Mouse (Mus musculus) myocyte (in vitro differentiated cells): Measurements from ENCODE around the gene Psmd5. TPM values are rescaled to one million over a fixed set of nuclear protein-coding genes. Genes with fewer than 3 reads are reported as not detected.

Experiments
- H3K27me3 ChIP-seq: one replicate; pipeline ENCODE4 v1.6.1; 2011; ENCODE audit not compliant: control insufficient read depth, insufficient read depth, insufficient read length
- H3K36me3 ChIP-seq: one replicate; pipeline ENCODE4 v1.6.1; 2011; ENCODE audit not compliant: control insufficient read depth, insufficient read depth
- H3K4me2 ChIP-seq: one replicate; pipeline ENCODE4 v1.6.1; 2011; ENCODE audit warnings: low read depth, control low read depth
- H3K4me3 ChIP-seq: one replicate; pipeline ENCODE4 v1.5.1; 2011; ENCODE audit warnings: mild to moderate bottlenecking, control low read depth, moderate library complexity
- H3K79me2 ChIP-seq: one replicate; pipeline ENCODE4 v1.6.1; 2011; ENCODE audit not compliant: control insufficient read depth, insufficient read depth
- H3ac ChIP-seq: one replicate; pipeline ENCODE4 v1.6.1; 2011; ENCODE audit not compliant: control insufficient read depth, insufficient read length
- CEBPB ChIP-seq: IDR thresholded peaks from 2 replicates; pipeline ENCODE4 v1.6.1; 2011; ENCODE audit warnings: mild to moderate bottlenecking, moderate library complexity; ENCODE audit not compliant: poor library complexity, insufficient read depth, severe bottlenecking
- E2F4 ChIP-seq: IDR thresholded peaks from one replicate; pipeline ENCODE4 v1.6.1; 2011; ENCODE audit warnings: mild to moderate bottlenecking, control low read depth, moderate library complexity; ENCODE audit not compliant: insufficient read depth
- MAX ChIP-seq: IDR thresholded peaks from one replicate; pipeline ENCODE4 v1.6.1; 2011; ENCODE audit warnings: low read depth, mild to moderate bottlenecking, control low read depth
- MYOD1 ChIP-seq, 3 experiments: IDR thresholded peaks; one replicate each; pipeline ENCODE4 v1.6.1; 2011; ENCODE audit warnings: control low read depth in 2 of 3, low read depth in 2 of 3, mild to moderate bottlenecking in 2 of 3, moderate library complexity in 1 of 3; ENCODE audit not compliant: insufficient read length in 2 of 3, control insufficient read depth in 1 of 3
- MYOG ChIP-seq, 3 experiments: IDR thresholded peaks; one replicate each; pipeline ENCODE4 v1.6.1; 2011; ENCODE audit warnings: control low read depth in 2 of 3, low read depth in 2 of 3, mild to moderate bottlenecking in 2 of 3; ENCODE audit not compliant: insufficient read length in 2 of 3, control insufficient read depth in 1 of 3, insufficient read depth in 1 of 3
- POLR2A ChIP-seq: IDR thresholded peaks from one replicate; pipeline ENCODE4 v1.6.1; 2011; ENCODE audit warnings: low read depth, mild to moderate bottlenecking, control low read depth, moderate library complexity; ENCODE audit not compliant: insufficient read length
- POLR2AphosphoS2 ChIP-seq: IDR thresholded peaks from one replicate; pipeline ENCODE4 v1.6.1; 2011; ENCODE audit warnings: low read depth, control low read depth; ENCODE audit not compliant: insufficient read length
- REST ChIP-seq: IDR thresholded peaks from one replicate; pipeline ENCODE4 v1.6.1; 2011; ENCODE audit warnings: mild to moderate bottlenecking, control low read depth, moderate library complexity; ENCODE audit not compliant: insufficient read depth, insufficient read length
- SRF ChIP-seq: IDR thresholded peaks from one replicate; pipeline ENCODE4 v1.6.1; 2011; ENCODE audit warnings: low read depth; ENCODE audit not compliant: control insufficient read depth, insufficient read length
- TCF12 ChIP-seq: IDR thresholded peaks from one replicate; pipeline ENCODE4 v1.6.1; 2011; ENCODE audit warnings: mild to moderate bottlenecking, control low read depth; ENCODE audit not compliant: poor library complexity, insufficient read depth, severe bottlenecking
- TCF3 ChIP-seq: IDR thresholded peaks from one replicate; pipeline ENCODE4 v1.6.1; 2011; ENCODE audit warnings: low read depth, control low read depth; ENCODE audit not compliant: insufficient read length
- USF1 ChIP-seq: IDR thresholded peaks from one replicate; pipeline ENCODE4 v1.6.1; 2011; ENCODE audit warnings: low read depth, mild to moderate bottlenecking, control low read depth, moderate library complexity
- polyA plus RNA-seq: library from polyadenylated mRNA; unstranded; fragments of >200 nt; fragmentation: generic; extraction: Trizol; gene quantifications from one replicate; pipeline ENCODE4 v1.2.1, GENCODE M21; 2012; ENCODE audit warnings: missing spikeins

The Psmd5 gene
- polyA plus RNA-seq, 1 experiment: 27.2 TPM

DNA sequence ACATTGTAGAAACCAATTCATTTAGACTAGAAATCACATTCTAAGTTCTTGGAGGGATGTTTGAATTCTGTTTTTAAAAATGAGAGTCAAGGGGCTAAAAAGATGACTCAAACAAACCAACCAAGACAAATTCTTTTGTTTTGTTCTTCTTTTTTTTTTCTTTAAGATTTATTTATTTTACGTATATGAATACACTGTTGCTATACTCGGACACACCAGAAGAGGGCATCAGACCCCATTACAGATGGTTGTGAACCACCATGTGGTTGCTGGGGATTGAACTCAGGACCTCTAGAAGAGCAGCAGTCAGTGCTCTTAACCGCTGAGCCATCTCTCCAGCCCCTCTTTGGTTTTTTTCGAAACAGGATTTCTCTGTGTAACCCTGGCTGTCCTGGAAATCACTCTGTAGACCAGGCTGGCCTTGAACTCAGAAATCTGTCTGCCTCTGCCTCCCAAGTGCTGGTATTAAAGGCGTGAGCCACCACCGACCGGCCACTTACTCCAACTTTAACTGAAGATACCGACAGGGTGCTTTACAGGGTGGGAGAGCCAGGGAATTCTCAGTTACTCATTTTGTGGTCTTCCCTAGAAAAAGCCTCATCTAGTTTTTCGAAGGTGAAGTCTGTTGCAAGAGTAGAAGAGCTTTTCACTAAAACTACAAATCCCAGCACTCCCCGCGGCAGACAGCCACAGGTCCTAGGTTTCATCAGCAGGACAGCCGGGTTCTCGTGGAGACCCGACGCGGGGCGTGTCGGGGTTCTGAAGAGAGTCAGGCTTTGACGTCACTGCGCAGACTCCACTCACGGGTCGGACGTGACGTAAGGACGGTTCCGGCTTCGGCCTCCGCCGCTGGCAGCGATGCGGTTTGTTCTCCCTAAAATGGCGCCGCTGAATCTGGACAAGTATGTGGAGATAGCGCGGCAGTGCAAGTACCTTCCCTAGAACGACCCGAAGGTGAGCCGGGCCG is 73.0 kb downstream of the Psmd5 start:
- H3K79me2 ChIP-seq: peaks cover 42% of the 10 kb centered on the region
- H3K4me2 ChIP-seq: peak overlapping the region; percentile 41
- H3K4me3 ChIP-seq: peak overlapping the region; percentile 51
- TF ChIP-seq CEBPB (peak; percentile 82; the same call in 1 of the 2 replicates), E2F4 (no peak), USF1 (no peak), MAX (peak; percentile 41), TCF12 (no peak), POLR2A (peak; percentile 92), SRF (no peak), MYOG (IDR thresholded peaks at IDR 0.05; ENCODE audit: control insufficient read depth in 1 of 3, insufficient read depth in 1 of 3, insufficient read length in 2 of 3, low read depth in 2 of 3) (peak in 1 of 3 experiments; percentile 36), TCF3 (no peak), REST (no peak), POLR2AphosphoS2 (peak; percentile 94), MYOD1 (IDR thresholded peaks at IDR 0.05; ENCODE audit: control insufficient read depth in 1 of 3, insufficient read length in 2 of 3, low read depth in 2 of 3) (no peak)
- H3K36me3 ChIP-seq: no peaks in the 10 kb centered on the region
- H3K27me3 ChIP-seq: no peaks in the 10 kb centered on the region
- peak overlapping the region; percentile 37 for H3ac ChIP-seq

- TF ChIP-seq MYOD1 (IDR thresholded peaks at IDR 0.05; ENCODE audit: control insufficient read depth in 1 of 3, insufficient read length in 2 of 3, low read depth in 2 of 3): no peak
- no peak for TF ChIP-seq CEBPB
- no peak for TF ChIP-seq POLR2AphosphoS2
- TF ChIP-seq TCF3: no peak
- no peak for TF ChIP-seq USF1
- Histone ChIP-seq H3K27me3 (no peaks in the 10 kb centered on the region), H3ac (peak overlapping the region; percentile 13), H3K4me2 (peak overlapping the region; percentile 93), H3K79me2 (peaks cover 28% of the 10 kb centered on the region), H3K36me3 (no peaks in the 10 kb centered on the region), H3K4me3 (peak overlapping the region; percentile 85)
Observed at GRCm38 (mm10) chr2:34800371-34800770, 74.4 kb downstream of the Psmd5 start.

Other genes starting within 250 kb of the Psmd5 start
- 28.3 TPM for gene Gapvd1, start 119.7 kb downstream of the Psmd5 start, polyA plus RNA-seq
- 451 TPM for gene Hspa5, start 103.0 kb downstream of the Psmd5 start, polyA plus RNA-seq
- gene Rabepk, start 75.1 kb downstream of the Psmd5 start, polyA plus RNA-seq: 65.3 TPM
- gene Fbxw2, start 48.7 kb downstream of the Psmd5 start, polyA plus RNA-seq: 43.9 TPM
- not detected for gene Gm34653, start 42.0 kb downstream of the Psmd5 start, polyA plus RNA-seq
- gene Cutal, start 572 bp downstream of the Psmd5 start, polyA plus RNA-seq: not detected
- gene Phf19, start 39.1 kb upstream of the Psmd5 start, polyA plus RNA-seq: 4.3 TPM
- gene Traf1, start 86.8 kb upstream of the Psmd5 start, polyA plus RNA-seq: 1.1 TPM
- not detected for gene Hc, start 186.5 kb upstream of the Psmd5 start, polyA plus RNA-seq
- gene AI182371, start 226.6 kb upstream of the Psmd5 start, polyA plus RNA-seq: 0.05 TPM
- 2.6 TPM for gene Cntrl, start 234.5 kb upstream of the Psmd5 start, polyA plus RNA-seq